Mouse (Mus musculus) spleen, postnatal 14 days (tissue): Measurements from ENCODE around the gene Dennd2a.

Source experiments
- DNase-seq, 2 experiments: peaks; one replicate each; pipeline ENCODE4 v3.0.0; 2021 to 2022; ENCODE audit warnings: low spot score in 2 of 2

Gene Dennd2a

GRCm38 (mm10) chr6:39557723-39558261 lies at the start of gene Dennd2a:
Gene Dennd2a, minus strand, starts transcription at chr6:39557867.
- DNase-seq, result no peak

- no peak for DNase-seq
Measured at GRCm38 (mm10) chr6:39607365-39607764, 49.7 kb upstream of the Dennd2a start.

DNA sequence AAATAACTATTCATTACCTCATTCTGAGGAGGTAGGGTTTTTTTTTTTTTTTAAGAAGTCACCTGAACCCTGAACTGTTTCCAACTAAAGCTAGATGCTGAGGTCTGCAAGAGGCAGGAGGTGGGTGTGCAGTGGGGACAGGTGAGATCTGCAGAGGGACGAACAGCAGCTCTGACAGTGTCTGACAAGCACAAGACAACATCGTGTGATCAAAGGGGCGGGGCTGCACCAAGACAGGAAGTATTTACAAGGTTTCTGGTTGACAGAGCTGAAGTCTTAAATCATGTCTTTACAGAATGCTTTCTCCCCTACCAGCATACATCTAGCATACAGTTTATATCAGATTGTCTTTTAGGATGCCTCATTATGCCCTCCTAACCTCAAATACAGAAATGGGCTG lies 49.2 kb upstream of the Dennd2a start:
- DNase-seq, result no peak

GRCm38 (mm10) chr6:39606056-39606455 lies 48.4 kb upstream of the Dennd2a start:
- no peak for DNase-seq

DNA sequence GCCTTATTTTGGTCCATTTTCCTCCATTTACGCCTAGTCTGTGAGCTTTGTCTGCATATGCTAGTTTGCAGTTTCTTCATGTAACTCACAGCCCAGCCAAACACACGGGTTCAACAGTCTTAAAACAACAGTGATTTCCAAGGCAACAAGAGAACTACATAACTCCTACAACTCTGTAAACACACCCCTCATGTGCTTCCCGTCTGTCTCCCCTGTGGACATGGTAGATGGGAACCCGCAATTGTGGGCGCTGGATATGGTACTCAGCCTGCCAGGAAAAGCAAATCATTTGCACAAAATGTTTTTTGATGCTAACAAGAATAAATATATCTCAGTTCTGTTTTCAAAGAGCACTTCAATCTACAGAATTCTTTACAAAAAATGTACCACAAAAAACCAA lies 46.9 kb upstream of the Dennd2a start:
- DNase-seq, result no peak

- no peak for DNase-seq
Measured at GRCm38 (mm10) chr6:39601828-39602227, 44.2 kb upstream of the Dennd2a start.

DNA sequence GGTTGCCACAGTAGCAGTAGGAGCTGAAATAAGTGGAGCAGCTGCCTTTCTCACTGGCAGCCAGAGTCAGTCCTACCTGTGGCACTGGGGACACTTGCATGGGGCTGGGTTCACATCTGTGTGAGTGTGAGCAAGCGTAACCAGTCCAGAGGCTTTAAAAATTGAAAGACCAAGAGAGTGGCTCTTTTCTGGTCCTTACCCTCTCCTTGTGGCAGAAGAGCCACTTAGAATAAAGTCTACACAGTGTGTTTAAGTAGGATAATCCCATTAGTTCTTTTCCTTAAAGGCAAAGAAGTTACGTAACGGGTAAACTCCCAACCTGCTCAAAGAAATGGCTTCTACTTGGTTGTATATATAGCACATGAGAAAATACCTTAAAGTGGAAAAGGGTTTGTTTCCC lies 43.2 kb upstream of the Dennd2a start:
- no peak for DNase-seq

DNA sequence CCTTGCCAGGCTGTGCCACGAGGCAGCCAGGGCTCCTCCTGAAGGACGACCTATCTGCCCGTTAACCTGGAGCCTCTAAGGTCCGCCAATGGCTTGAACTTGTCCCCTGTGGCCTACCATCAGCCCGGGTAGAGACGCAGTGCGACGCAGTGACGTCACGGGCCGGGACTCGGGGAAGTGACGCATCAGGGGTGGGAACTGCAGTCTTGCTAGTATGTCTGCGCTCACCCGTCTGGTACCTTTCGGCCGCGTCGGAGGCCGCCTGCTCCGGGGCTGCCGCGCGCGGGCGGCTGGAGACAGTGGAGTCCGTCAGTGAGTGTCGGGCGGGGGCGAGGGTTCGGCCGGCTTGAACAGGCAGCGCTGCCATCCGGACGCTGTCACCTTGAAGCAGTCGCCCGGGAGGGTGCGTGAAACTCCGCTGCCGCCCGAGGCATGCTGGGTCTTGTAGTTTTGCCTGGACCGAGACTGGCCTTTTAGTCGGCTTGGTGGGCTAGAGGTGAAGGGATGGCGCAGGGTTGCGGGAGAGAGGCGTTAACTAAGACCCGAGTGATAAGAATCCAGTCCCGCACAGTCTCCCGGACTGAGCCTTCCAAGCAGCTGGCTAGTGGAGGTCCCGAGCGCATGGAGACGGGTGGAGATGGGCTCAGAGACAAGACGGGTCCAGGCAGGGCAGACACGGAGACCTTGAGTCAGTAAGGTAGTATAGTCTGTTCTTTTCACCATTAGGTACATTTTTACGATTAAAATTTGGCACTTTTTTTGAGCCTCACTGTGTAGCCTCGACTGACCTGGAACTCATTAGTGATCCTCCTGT lies 34.9 kb upstream of the Dennd2a start, which contains the start of gene Ndufb2:
Gene Ndufb2 (plus strand): TSS at position 174 of the 814 bp plus-strand sequence.
- peak; percentile 80 to 87 for DNase-seq

- no peak for DNase-seq
Measured at GRCm38 (mm10) chr6:39591481-39591880, 33.8 kb upstream of the Dennd2a start.

GRCm38 (mm10) chr6:39585517-39585916 lies 27.9 kb upstream of the Dennd2a start, which contains the start of gene Gm42420:
Gene Gm42420, plus strand, starts transcription at chr6:39585753.
- no peak for DNase-seq

DNA sequence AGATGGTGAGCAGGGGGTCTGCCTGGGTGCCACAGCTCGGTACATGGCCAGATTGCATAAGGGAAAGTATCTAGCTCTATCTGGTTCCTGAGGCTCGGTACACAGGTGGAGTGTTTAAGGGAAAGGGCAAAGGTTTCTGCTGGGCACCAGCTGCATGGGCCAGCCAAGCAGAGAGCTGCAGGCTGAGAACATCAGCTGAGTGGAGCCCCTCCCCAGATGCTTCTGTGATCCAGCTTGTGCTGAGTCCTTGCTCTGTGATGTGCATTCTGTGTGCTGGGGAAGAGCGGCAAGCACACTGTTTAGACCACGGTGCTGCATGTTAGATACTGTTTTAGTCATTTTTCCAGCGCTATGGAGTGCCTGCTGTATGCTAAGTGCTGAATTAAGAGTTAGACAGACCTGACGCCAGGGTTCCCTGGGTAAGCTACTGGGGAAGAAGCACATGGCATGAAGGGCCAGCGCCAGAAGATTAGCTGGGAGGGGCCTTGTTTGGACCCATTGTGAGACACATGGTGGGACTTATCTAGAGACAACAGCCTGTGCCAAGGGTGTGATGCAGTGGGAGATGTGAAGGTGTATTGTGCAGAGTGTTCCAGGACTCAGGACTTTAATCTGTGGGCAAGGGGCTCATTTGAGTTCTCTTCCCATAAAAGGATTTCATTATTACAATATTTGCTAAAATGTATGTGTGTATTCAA lies 23.6 kb upstream of the Dennd2a start:
- DNase-seq, result no peak

- DNase-seq, result no peak
Measured at GRCm38 (mm10) chr6:39580558-39580957, 22.9 kb upstream of the Dennd2a start.

- DNase-seq, result no peak
Measured at GRCm38 (mm10) chr6:39579552-39579951, 21.9 kb upstream of the Dennd2a start.

- no peak for DNase-seq
Measured at GRCm38 (mm10) chr6:39574951-39575350, 17.3 kb upstream of the Dennd2a start.

- DNase-seq, result no peak
Measured at GRCm38 (mm10) chr6:39574555-39574869, 16.8 kb upstream of the Dennd2a start.

GRCm38 (mm10) chr6:39573791-39574554 lies 16.3 kb upstream of the Dennd2a start, which contains the start of gene Adck2:
Gene Adck2, plus strand, starts transcription at chr6:39573873.
- peak; percentile 52 to 58 for DNase-seq

DNA sequence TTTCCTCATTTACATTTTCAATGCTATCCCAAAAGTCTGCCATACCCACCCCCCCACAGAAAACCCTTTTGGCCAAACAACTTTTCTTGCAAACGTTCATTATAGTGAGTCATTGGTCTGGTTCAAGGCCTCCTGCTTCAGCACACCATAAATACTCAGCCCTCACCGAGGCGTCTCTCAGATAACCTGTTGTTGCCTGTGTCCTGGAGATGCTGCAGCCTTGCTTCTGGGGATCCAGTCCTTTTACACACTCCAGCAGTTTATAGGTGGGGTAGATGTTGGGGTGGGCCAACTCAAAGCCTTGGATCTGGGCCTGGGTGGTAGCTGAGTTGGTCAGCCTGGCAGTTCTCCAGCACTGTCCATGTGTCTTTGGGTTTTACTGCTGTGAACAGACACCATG lies 12.8 kb upstream of the Dennd2a start:
- no peak for DNase-seq

DNA sequence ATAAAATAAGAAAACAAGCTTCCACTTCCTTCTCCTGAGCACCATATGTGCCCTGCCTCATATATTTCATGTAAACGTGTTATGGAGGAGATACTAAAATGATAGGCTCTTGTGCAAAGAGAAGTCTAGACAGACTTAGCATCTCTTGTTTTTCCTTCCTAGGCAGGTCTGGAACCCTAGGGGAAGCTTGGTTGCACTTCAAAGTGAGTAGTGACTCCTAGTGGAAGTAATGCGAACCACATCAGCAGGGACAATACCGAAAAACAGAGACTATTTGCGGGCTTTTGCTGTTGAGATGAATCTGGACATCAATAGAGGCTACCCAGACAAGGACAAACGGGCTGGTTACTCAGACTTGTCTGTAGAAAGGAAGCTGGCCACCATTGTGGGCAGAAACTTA lies 9.9 kb upstream of the Dennd2a start:
- DNase-seq, result no peak

DNA sequence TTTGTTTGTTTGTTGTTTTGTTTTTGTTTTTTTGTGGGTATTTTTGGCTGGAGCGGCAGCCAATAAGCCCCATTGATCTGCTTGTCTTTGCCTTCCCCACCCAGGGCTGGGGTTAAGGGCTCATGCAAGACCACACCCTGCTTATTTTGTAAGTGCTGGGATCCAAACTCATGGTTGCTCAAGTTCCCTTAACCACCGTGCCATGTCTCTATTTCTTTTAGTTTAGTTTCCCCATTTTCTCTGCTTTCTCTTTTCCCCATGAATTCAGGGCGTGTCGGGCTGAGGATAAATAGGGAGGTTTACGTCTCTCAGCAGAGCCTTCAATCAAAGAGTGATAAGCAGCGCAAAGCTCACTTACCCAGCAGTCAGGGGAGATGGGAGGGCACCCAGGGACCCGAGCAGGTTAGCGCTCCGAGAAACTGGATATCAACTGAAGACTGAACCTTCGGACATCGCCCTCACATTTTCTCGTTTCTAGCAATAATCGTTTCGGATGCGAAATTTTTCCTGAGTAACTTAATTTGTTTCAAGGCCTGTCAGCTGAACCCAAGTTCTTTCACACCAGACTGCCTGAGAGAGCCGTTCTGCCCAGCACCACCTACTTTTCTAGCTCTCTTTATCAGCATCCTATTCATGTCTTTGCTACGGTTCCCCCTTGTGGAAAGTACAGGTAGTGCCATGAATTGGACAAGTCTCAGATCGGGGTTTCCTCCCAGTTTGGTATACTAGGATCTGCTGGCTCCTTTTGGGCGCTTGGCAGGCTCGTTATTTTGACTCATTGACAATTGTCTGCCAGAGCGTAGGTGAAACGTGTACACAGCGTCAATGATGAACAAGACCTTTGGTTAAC lies 4.7 kb upstream of the Dennd2a start:
- DNase-seq, result peak in 1 of 2 experiments; percentile 52

DNA sequence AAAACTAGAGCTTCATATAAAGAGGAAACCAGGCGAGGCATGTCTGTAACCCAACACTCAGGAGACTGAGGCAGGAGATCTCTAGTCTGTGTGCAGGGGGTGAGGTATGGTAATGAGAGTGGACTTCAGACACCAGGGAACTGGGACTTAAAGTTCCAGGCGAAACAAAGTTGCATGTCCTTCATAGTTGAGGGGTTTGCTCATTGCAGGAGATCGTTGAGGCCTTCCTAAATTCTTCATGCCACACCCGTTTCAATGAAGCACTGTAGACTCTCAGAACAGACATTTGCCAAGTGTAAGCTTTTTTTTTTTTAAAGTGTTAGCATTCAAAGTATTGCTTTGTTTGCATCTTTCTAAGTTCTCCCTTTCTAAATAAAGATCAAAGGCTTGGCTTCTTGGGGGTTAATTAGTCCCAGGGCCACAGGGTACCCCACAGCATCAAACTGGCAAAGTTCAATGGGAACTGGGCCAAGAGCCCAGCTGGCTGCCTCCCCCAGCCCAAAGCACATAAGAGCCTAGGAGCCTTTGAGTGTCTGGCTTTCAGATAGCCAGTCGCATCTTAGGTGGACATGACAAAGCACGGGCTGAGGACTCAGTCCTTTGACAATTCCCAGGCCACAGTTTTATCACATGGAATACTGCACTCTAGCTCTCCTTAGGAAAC lies 1.7 kb upstream of the Dennd2a start:
- DNase-seq, result no peak
